Mouse (Mus musculus) ES-E14 (cell line): ENCODE measurements around the gene Hdgfl2.

Experiments
- CHD2 ChIP-seq: IDR thresholded peaks from 2 replicates; pipeline ENCODE4 v1.6.1; 2014; ENCODE audit warnings: mild to moderate bottlenecking, low read depth, low read length, inconsistent platforms
- HCFC1 ChIP-seq: IDR thresholded peaks from 2 replicates; pipeline ENCODE4 v1.6.1; 2012; ENCODE audit warnings: low read length, inconsistent platforms, borderline replicate concordance; ENCODE audit not compliant: insufficient read depth
- ZC3H11A ChIP-seq: IDR thresholded peaks from 2 replicates; pipeline ENCODE4 v1.6.1; 2012; ENCODE audit warnings: low read depth, mild to moderate bottlenecking, inconsistent platforms, low read length, borderline replicate concordance

DNA sequence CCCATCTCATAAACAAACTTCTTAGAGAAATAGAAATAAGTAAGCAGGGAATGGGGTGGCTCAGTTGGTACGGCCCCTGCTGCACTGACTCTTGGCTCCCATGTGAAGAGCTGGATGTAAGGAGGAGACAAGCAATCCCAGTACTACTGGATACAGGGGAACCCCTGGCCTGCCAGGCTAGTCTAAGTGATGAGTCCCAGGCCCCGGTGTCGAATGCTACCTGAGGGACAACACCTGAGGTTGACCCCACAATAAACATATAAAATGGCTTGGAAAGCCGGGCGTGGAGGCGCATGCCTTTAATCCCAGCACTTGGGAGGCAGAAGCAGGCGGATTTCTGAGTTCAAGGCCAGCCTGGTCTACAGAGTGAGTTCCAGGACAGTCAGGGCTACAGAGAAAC is 48.0 kb upstream of the Hdgfl2 start:
- TF ChIP-seq HCFC1 (no peak), CHD2 (no peak), ZC3H11A (no peak)
